Mouse (Mus musculus) NIH3T3 (cell line): Measurements from ENCODE around the gene Col4a2.
"Not testable (repeated sequence)": the region's sequence is repeated elsewhere in the genome, so short reads cannot be mapped to it uniquely, and the experiment has no call there.

Source experiments
- DNase-seq: peaks from one replicate; pipeline ENCODE4 v3.0.0-alpha.2; 2012; ENCODE audit warnings: low read depth

Col4a2 gene

DNA sequence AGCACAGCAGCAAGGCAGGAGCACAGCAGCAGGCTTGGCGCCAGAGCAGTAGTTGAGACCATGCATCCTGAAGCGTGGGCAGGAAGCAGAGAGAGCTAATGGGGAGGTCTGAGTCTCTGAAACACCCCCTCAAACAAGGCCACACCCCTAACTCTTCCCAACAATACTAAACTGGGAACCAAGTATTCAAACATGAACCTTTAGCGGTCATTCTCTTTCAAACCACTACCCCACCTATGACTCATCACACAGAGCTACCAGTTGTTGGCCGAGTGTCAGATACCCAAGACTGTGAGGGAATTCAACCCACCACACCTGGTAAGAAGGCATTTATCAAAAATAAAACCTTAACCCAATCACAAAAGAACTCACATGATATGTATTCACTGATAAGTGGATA is 174.6 kb downstream of the Col4a2 start:
- no peak for DNase-seq

DNA sequence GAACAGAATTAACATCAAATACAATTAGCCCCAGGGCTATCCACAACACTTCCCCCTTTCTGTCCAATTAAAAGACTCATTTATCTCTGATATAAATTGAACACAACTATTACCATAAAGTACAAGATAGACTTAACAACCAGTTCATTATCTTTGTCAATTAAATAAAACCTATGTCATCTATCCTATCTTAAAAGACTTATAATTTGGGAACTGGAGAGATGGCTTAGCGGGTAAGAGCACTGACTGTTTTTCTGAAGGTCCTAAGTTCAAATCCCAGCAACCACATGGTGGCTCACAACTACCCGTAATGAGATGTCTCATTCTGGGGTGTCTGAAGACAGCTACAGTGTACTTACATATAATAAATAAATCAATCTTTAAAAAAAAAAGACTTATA is 179.7 kb downstream of the Col4a2 start:
- DNase-seq: not testable (repeated sequence)

DNA sequence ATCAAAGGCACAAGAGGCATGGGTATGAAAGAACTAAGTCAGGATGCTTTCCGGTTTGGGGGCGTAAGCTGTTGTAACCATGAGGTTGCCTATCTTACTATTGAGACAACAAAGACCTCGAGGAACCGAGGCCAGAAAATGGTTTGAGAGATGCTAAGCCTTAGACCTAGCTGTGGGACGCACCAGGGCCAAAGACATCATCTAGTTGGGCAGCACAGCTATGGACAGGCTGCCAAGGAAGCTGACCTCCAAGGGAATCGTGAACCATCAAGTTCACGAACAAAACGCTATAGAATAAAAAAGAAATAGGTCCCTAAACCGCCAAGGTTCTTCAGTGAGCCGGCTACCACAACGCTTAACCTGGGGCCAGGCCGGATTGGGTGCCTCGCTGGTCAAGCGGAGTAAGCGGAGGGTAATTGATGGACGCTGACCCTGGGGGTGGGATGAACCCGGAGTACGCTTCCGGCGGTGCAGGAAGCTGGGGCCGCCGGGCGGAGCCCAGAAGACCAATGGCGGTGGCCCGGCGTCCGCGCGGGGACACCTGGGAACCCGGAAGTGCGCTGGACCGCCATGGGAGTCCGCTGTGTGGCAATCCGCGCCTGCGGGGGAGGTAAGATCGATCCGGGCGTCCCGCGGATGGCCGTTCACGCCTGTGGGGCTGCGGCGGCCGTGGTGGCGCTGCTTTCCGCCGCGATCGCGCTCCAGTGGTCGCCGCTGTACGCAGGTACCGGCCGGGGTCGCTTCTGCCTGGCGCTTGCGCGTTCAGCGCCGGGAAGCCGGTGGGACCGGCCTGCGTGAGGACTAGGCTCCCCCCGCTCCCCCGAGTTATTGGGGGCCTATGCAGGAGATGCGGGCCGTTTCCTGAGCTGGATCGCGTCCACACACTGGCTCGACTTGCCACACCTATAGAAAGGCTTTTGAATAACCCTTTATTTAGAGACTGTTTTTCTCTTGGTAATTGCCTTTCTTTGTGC is 184.7 kb downstream of the Col4a2 start, which contains the start of gene Naxd:
Gene Naxd (plus strand): TSS at position 490 of the 974 bp plus-strand sequence.
- peak; percentile 97 for DNase-seq

DNA sequence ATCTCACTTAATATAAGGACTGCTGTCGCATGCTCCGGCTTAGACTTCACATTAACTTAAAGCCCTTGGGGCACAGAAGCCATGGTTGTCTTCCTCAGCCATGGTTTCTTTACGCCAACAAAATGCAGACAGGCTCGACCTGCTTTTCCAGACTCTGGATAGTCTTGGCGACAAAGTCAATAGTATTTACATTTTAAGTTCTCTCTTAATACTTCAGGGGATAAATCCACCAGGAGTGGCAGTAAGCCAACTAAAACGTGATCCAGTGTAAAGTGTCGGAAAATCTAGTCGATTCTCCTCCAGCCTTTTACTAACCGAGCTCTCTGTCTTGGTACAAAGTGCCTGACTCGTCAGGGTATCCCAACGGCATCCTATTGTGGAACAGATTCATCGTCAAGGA is 185.7 kb downstream of the Col4a2 start:
- DNase-seq: no peak
